Comparison of ENCODE assay signal across 8 mouse cellular contexts in the genomic region with DNA sequence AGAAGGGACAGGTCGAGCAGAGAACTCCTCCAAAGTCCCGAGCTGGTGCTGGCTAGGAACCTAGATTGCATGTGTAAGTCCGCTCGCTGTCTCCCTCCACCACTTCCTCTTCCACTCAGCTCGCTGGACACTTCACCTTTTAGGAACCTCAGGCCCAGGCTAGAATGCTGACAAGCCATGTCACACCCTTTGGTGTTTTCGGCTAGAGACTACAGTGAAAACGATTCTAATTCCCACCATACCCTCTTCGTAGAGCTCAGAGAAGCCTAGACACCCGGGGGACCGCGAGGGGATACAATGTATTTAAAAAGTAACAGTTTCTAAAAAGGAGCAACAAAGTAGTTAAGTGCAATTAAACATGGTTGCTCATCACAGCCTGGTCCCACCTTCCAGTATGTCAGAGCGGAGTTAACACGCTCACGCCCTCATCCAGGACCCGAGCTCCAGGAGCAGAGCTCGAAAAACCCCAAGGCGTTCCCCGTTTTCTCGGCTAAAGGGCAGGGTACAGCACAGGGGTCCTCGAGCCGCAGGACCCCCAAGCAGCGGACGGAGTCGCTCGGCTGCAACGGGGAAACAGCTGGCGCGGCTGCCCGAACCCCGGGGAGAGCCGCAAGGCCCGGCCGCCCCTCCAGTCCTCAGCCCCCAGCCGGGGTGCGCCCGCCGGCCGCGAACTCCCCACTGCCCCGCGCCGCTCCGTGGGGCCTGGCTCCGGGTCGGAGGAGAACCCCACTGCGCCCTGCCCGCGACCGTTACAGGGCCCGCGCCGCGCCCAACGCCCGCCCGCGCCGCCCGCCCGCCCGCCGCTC. TPM values are rescaled to one million over a fixed set of nuclear protein-coding genes. Genes with fewer than 3 reads are reported as not detected.
DNase-seq lines count a peak whose midpoint lies in the region; ATAC-seq and TF ChIP-seq lines count a peak whose summit lies in the region.

No protein-coding gene starts in this region.

- POLR2A ChIA-PET in Patski (lab: Charles Lee): interaction anchor here (0.6 to 1.3 kb wide), 2 partner anchors 14 to 22 kb away, joined by 3 read pairs; no protein-coding TSS in a partner anchor

- CTCF ChIA-PET in Patski (lab: Charles Lee): no interaction called here

- H3K9me3 ChIP-seq in intestine, embryonic 15.5 days: no peaks in the 10 kb centered on the region
- H3K9me3 ChIP-seq in liver, embryonic 16.5 days (replicated peaks; ENCODE audit: control insufficient read depth, low read length): no peaks in the 10 kb centered on the region

- peak; percentile 21 for DNase-seq in layer of hippocampus, adult 11-12 months (ENCODE audit: low spot score)
- no peak for DNase-seq in layer of hippocampus, postnatal 10 days (ENCODE audit: low spot score in 2 of 2)
- DNase-seq in Patski (ENCODE audit: low read depth, low spot score): no peak
- peak; percentile 31 for DNase-seq in neural tube, embryonic 10.5 days (ENCODE audit: extremely low spot score, low spot score)
- no peak for DNase-seq in left cerebral cortex, postnatal 4 days

- peak; percentile 8 for ATAC-seq in Patski
- peak; percentile 62 for ATAC-seq in erythroid progenitor cell, adult 5-6 weeks (replicated peaks; ENCODE audit: low FRiP score, poor library complexity, severe bottlenecking)
- ATAC-seq in intestine, embryonic 15.5 days: peak; percentile 82
- ATAC-seq in liver, embryonic 16.5 days (ENCODE audit: low read depth): peak; percentile 54

- TF ChIP-seq CTCF in Patski (IDR thresholded peaks at IDR 0.05): no peak

- H3K4me3 ChIP-seq in intestine, embryonic 15.5 days (replicated peaks): peak overlapping the region; percentile 78
- H3K4me3 ChIP-seq in liver, embryonic 16.5 days (ENCODE audit: low read depth, low read length): peak overlapping the region; percentile 100

- peaks cover 11% of the 10 kb centered on the region; the same call in 1 of the 2 replicates for H3K4me1 ChIP-seq in intestine, embryonic 15.5 days (replicated peaks)
- H3K4me1 ChIP-seq in liver, embryonic 16.5 days (ENCODE audit: control insufficient read depth, low read depth, low read length): peaks cover 24% of the 10 kb centered on the region

- WGBS in intestine, embryonic 15.5 days: under 1% methylated on average over 53 of the region's 62 CpGs
- WGBS in liver, embryonic 16.5 days (ENCODE audit: insufficient replicate concordance): under 1% methylated on average over 62 of the region's 62 CpGs

- intact Hi-C loops in left cerebral cortex, postnatal 4 days (cut with DNase I): no loop called here

- H3K27ac ChIP-seq in intestine, embryonic 15.5 days: peak overlapping the region; percentile 84
- H3K27ac ChIP-seq in liver, embryonic 16.5 days (ENCODE audit: low read length): peak overlapping the region; percentile 96

- peak overlapping the region; percentile 73 for H3K4me2 ChIP-seq in intestine, embryonic 15.5 days (replicated peaks)
- peak overlapping the region; percentile 94 for H3K4me2 ChIP-seq in liver, embryonic 16.5 days (ENCODE audit: low read depth, low read length)

- H3K27me3 ChIP-seq in Patski: no peaks in the 10 kb centered on the region
- H3K27me3 ChIP-seq in intestine, embryonic 15.5 days (replicated peaks): no peaks in the 10 kb centered on the region
- H3K27me3 ChIP-seq in liver, embryonic 16.5 days (ENCODE audit: control insufficient read depth, insufficient read depth, low read depth, low read length): no peaks in the 10 kb centered on the region

- in situ Hi-C loops in Patski (cut with MboI; ENCODE audit: low pct_unique_long_range_greater_than_20kb): no loop called here

- peak overlapping the region; percentile 97 for H3K9ac ChIP-seq in intestine, embryonic 15.5 days
- H3K9ac ChIP-seq in liver, embryonic 16.5 days (ENCODE audit: low read depth, low read length): peak overlapping the region; percentile 100

- no peaks in the 10 kb centered on the region for H3K36me3 ChIP-seq in intestine, embryonic 15.5 days
- no peaks in the 10 kb centered on the region; the same call in 1 of the 2 replicates for H3K36me3 ChIP-seq in liver, embryonic 16.5 days (ENCODE audit: control insufficient read depth, insufficient read depth)

RNA-seq across cellular contexts. Expression of a gene that starts 0.6 kb away (rescaled TPM):
- 10 to 100 TPM; 32.5 to 33.6 TPM for total RNA-seq in layer of hippocampus, postnatal 10 days (2021)
- 22.6 TPM for polyA plus RNA-seq in Patski (2021)
- total RNA-seq in erythroid progenitor cell, adult 5-6 weeks (2015; ENCODE audit: low replicate concordance): 54.8 and 64.1 TPM in 2 replicates
- total RNA-seq in erythroid progenitor cell, adult 5-6 weeks (2017; ENCODE audit: low replicate concordance): 60.8 and 64.2 TPM in 2 replicates
- polyA plus RNA-seq in intestine, embryonic 15.5 days (2015; fragmentation: Nextera tagmentation; extraction: Ambion mirVana): 34.3 and 34.4 TPM in 2 replicates
- 29.1 and 29.4 TPM in 2 replicates for polyA plus RNA-seq in liver, embryonic 16.5 days (2015; fragmentation: Nextera tagmentation; extraction: Ambion mirVana)
- total RNA-seq in left cerebral cortex, postnatal 4 days (2021): 10 to 100 TPM; 34.9 to 36.1 TPM

RNA-seq across cellular contexts. Expression of a gene that starts 32.3 kb away (rescaled TPM):
- total RNA-seq in layer of hippocampus, postnatal 10 days (2021): 100 to 1,000 TPM; 322 to 405 TPM
- polyA plus RNA-seq in Patski (2021): 665 TPM
- 337 and 379 TPM in 2 replicates for total RNA-seq in erythroid progenitor cell, adult 5-6 weeks (2015; ENCODE audit: low replicate concordance)
- total RNA-seq in erythroid progenitor cell, adult 5-6 weeks (2017; ENCODE audit: low replicate concordance): 133 and 171 TPM in 2 replicates
- polyA plus RNA-seq in intestine, embryonic 15.5 days (2015; fragmentation: Nextera tagmentation; extraction: Ambion mirVana): 464 and 472 TPM in 2 replicates
- polyA plus RNA-seq in liver, embryonic 16.5 days (2015; fragmentation: Nextera tagmentation; extraction: Ambion mirVana): 216 and 219 TPM in 2 replicates
- 100 to 1,000 TPM; 347 to 361 TPM for total RNA-seq in left cerebral cortex, postnatal 4 days (2021)

RNA-seq across cellular contexts. Expression of a gene that starts 33.9 kb away (rescaled TPM):
- 10 to 100 TPM; 76.2 to 81.0 TPM for total RNA-seq in layer of hippocampus, postnatal 10 days (2021)
- 25.7 TPM for polyA plus RNA-seq in Patski (2021)
- 85.8 and 92.6 TPM in 2 replicates for total RNA-seq in erythroid progenitor cell, adult 5-6 weeks (2015; ENCODE audit: low replicate concordance)
- 78.3 and 100 TPM in 2 replicates for total RNA-seq in erythroid progenitor cell, adult 5-6 weeks (2017; ENCODE audit: low replicate concordance)
- 51.6 TPM in 2 replicates for polyA plus RNA-seq in intestine, embryonic 15.5 days (2015; fragmentation: Nextera tagmentation; extraction: Ambion mirVana)
- polyA plus RNA-seq in liver, embryonic 16.5 days (2015; fragmentation: Nextera tagmentation; extraction: Ambion mirVana): 61.4 and 63.3 TPM in 2 replicates
- total RNA-seq in left cerebral cortex, postnatal 4 days (2021): 10 to 100 TPM; 31.0 to 38.1 TPM

RNA-seq across cellular contexts. Expression of a gene that starts 48.5 kb away (rescaled TPM):
- 100 to 1,000 TPM; 113 to 119 TPM for total RNA-seq in layer of hippocampus, postnatal 10 days (2021)
- 46.2 TPM for polyA plus RNA-seq in Patski (2021)
- 16.3 and 18.7 TPM in 2 replicates for total RNA-seq in erythroid progenitor cell, adult 5-6 weeks (2015; ENCODE audit: low replicate concordance)
- total RNA-seq in erythroid progenitor cell, adult 5-6 weeks (2017; ENCODE audit: low replicate concordance): 6.3 and 12.9 TPM in 2 replicates
- polyA plus RNA-seq in intestine, embryonic 15.5 days (2015; fragmentation: Nextera tagmentation; extraction: Ambion mirVana): 99.4 and 108 TPM in 2 replicates
- polyA plus RNA-seq in liver, embryonic 16.5 days (2015; fragmentation: Nextera tagmentation; extraction: Ambion mirVana): 37.0 and 39.9 TPM in 2 replicates
- total RNA-seq in left cerebral cortex, postnatal 4 days (2021): 100 to 1,000 TPM; 110 to 122 TPM

RNA-seq across cellular contexts. Expression of a gene that starts 57.4 kb away (rescaled TPM):
- 10 to 100 TPM; 34.6 to 36.2 TPM for total RNA-seq in layer of hippocampus, postnatal 10 days (2021)
- 12.4 TPM for polyA plus RNA-seq in Patski (2021)
- total RNA-seq in erythroid progenitor cell, adult 5-6 weeks (2015; ENCODE audit: low replicate concordance): 1.4 and 6.3 TPM in 2 replicates
- total RNA-seq in erythroid progenitor cell, adult 5-6 weeks (2017; ENCODE audit: low replicate concordance): 3.6 and 12.2 TPM in 2 replicates
- polyA plus RNA-seq in intestine, embryonic 15.5 days (2015; fragmentation: Nextera tagmentation; extraction: Ambion mirVana): 82.5 and 108 TPM in 2 replicates
- 34.5 and 37.6 TPM in 2 replicates for polyA plus RNA-seq in liver, embryonic 16.5 days (2015; fragmentation: Nextera tagmentation; extraction: Ambion mirVana)
- total RNA-seq in left cerebral cortex, postnatal 4 days (2021): 10 to 100 TPM; 30.9 to 35.8 TPM

Comparison
In these comparisons a context has a peak if more than half of its experiments do, and no peak if none do; other contexts are left out.
1. DNase-seq: peak in layer of hippocampus, adult 11-12 months (single experiment) and neural tube, embryonic 10.5 days (single experiment); none in layer of hippocampus, postnatal 10 days (0 of 2), Patski (single experiment) and left cerebral cortex, postnatal 4 days (single experiment).
2. ATAC-seq: peak in every context shown above with its lines; median percentile 82 in intestine, embryonic 15.5 days; 62 in erythroid progenitor cell, adult 5-6 weeks; 54 in liver, embryonic 16.5 days; 8 in Patski.